Mouse (Mus musculus) MEL (cell line): ENCODE results near the gene Mbnl1. TPM values are rescaled to one million over a fixed set of nuclear protein-coding genes. Genes with fewer than 3 reads are reported as not detected.

ENCODE experiments used
- DNase-seq: peaks from one replicate; pipeline ENCODE4 v3.0.0; 2011; ENCODE audit warnings: low read depth, low spot score
- H3K27ac ChIP-seq: 2 replicates; pipeline ENCODE4 v1.5.1; 2012; ENCODE audit warnings: low read depth, mild to moderate bottlenecking, control low read depth, low read length, moderate library complexity; ENCODE audit not compliant: control insufficient read depth
- H3K27me3 ChIP-seq, 2 experiments: fragments of 150-350 bp in 1 of 2; sonication (generic) in 1 of 2; 2 replicates each; pipeline ENCODE4 v1.6.1; 2012; ENCODE audit warnings: low read length in 2 of 2, mild to moderate bottlenecking in 2 of 2, improper control_type of control experiment in 1 of 2, moderate library complexity in 1 of 2; ENCODE audit not compliant: insufficient read depth in 2 of 2, control insufficient read depth in 1 of 2
- H3K36me3 ChIP-seq, 2 experiments: 2 replicates each; pipeline ENCODE4 v1.6.1; 2012 to 2014; ENCODE audit warnings: low read length in 2 of 2, improper control_type of control experiment in 1 of 2, inconsistent platforms in 1 of 2, mild to moderate bottlenecking in 1 of 2; ENCODE audit not compliant: insufficient read depth in 2 of 2, control insufficient read depth in 1 of 2
- H3K4me1 ChIP-seq, 2 experiments: fragments of 150-350 bp in 1 of 2; sonication (generic) in 1 of 2; 2 replicates each; pipeline ENCODE4 v1.6.1; 2012; ENCODE audit warnings: low read length in 2 of 2, improper control_type of control experiment in 1 of 2, mild to moderate bottlenecking in 1 of 2; ENCODE audit not compliant: insufficient read depth in 2 of 2, control insufficient read depth in 1 of 2
- H3K4me3 ChIP-seq, 2 experiments: fragments of 150-350 bp in 1 of 2; sonication (generic) in 1 of 2; 2 replicates each; pipeline ENCODE4 v1.5.1; 2012; ENCODE audit warnings: low read depth in 2 of 2, low read length in 2 of 2, mild to moderate bottlenecking in 2 of 2, moderate library complexity in 2 of 2, control low read depth in 1 of 2, improper control_type of control experiment in 1 of 2; ENCODE audit not compliant: control insufficient read depth in 1 of 2, insufficient read depth in 1 of 2
- H3K79me2 ChIP-seq: 2 replicates; pipeline ENCODE4 v1.6.1; 2012; ENCODE audit warnings: mild to moderate bottlenecking, low read length, moderate library complexity; ENCODE audit not compliant: control insufficient read depth, poor library complexity, insufficient read depth
- H3K9ac ChIP-seq: 2 replicates; pipeline ENCODE4 v1.6.1; 2012; ENCODE audit warnings: low read depth, mild to moderate bottlenecking, control low read depth, low read length, moderate library complexity; ENCODE audit not compliant: control insufficient read depth, poor library complexity, severe bottlenecking
- H3K9me3 ChIP-seq: fragments of 150-350 bp; sonication (generic); replicated peaks from 2 replicates; pipeline ENCODE4 v1.6.1; 2012; ENCODE audit warnings: mild to moderate bottlenecking, low read length, improper control_type of control experiment, moderate library complexity; ENCODE audit not compliant: insufficient read depth
- BHLHE40 ChIP-seq: IDR thresholded peaks from 2 replicates; pipeline ENCODE4 v1.6.1; 2012; ENCODE audit warnings: low read depth, mild to moderate bottlenecking, inconsistent platforms, low read length, improper control_type of control experiment, borderline replicate concordance
- CHD1 ChIP-seq: IDR thresholded peaks from 2 replicates; pipeline ENCODE4 v1.6.1; 2012; ENCODE audit warnings: low read depth, mild to moderate bottlenecking, inconsistent platforms, low read length, improper control_type of control experiment
- CHD2 ChIP-seq: IDR thresholded peaks from 2 replicates; pipeline ENCODE4 v1.6.1; 2011; ENCODE audit warnings: low read length, improper control_type of control experiment
- CTCF ChIP-seq, 3 experiments: IDR thresholded peaks in 2 of 3; conservative IDR thresholded peaks in 1 of 3; 2 replicates each; pipeline ENCODE4 v1.5.1; 2011 to 2012; ENCODE audit warnings: low read length in 3 of 3, low read depth in 2 of 3, mild to moderate bottlenecking in 2 of 3, improper control_type of control experiment in 1 of 3, inconsistent platforms in 1 of 3, mixed read lengths in 1 of 3, moderate library complexity in 1 of 3; ENCODE audit not compliant: control insufficient read depth in 1 of 3, insufficient read depth in 1 of 3, poor library complexity in 1 of 3, severe bottlenecking in 1 of 3
- ELF1 ChIP-seq: IDR thresholded peaks from 2 replicates; pipeline ENCODE4 v1.6.1; 2014; ENCODE audit warnings: low read depth, mild to moderate bottlenecking, inconsistent platforms, low read length, improper control_type of control experiment, moderate library complexity
- EP300 ChIP-seq, 2 experiments: IDR thresholded peaks; 2 replicates each; pipeline ENCODE4 v1.6.1; 2011; ENCODE audit warnings: improper control_type of control experiment in 2 of 2, low read length in 2 of 2, low read depth in 1 of 2, mild to moderate bottlenecking in 1 of 2
- ETS1 ChIP-seq: IDR thresholded peaks from 2 replicates; pipeline ENCODE4 v1.6.1; 2012; ENCODE audit warnings: low read depth, mild to moderate bottlenecking, inconsistent platforms, low read length, improper control_type of control experiment, moderate library complexity
- GABPA ChIP-seq: IDR thresholded peaks from 2 replicates; pipeline ENCODE4 v1.6.1; 2012; ENCODE audit warnings: low read depth, mild to moderate bottlenecking, inconsistent platforms, low read length, improper control_type of control experiment, moderate library complexity
- GATA1 ChIP-seq: IDR thresholded peaks from 2 replicates; pipeline ENCODE4 v1.6.1; 2011; ENCODE audit warnings: low read depth, low read length, improper control_type of control experiment
- HCFC1 ChIP-seq: IDR thresholded peaks from 2 replicates; pipeline ENCODE4 v1.6.1; 2012; ENCODE audit warnings: low read depth, mild to moderate bottlenecking, inconsistent platforms, low read length, improper control_type of control experiment, moderate library complexity
- JUND ChIP-seq: IDR thresholded peaks from 2 replicates; pipeline ENCODE4 v1.6.1; 2011; ENCODE audit warnings: low read depth, mild to moderate bottlenecking, improper control_type of control experiment, low read length
- KAT2A ChIP-seq: conservative IDR thresholded peaks from 2 replicates; pipeline ENCODE4 v1.6.1; 2012; ENCODE audit warnings: low read depth, low read length, improper control_type of control experiment, inconsistent platforms
- MAFK ChIP-seq: IDR thresholded peaks from 2 replicates; pipeline ENCODE4 v1.6.1; 2011; ENCODE audit warnings: low read depth, mild to moderate bottlenecking, low read length, improper control_type of control experiment, borderline replicate concordance
- MAZ ChIP-seq: IDR thresholded peaks from 2 replicates; pipeline ENCODE4 v1.6.1; 2012; ENCODE audit warnings: low read depth, mild to moderate bottlenecking, inconsistent platforms, low read length, improper control_type of control experiment
- MEF2A ChIP-seq: IDR thresholded peaks from 2 replicates; pipeline ENCODE4 v1.6.1; 2014; ENCODE audit warnings: low read depth, mild to moderate bottlenecking, inconsistent platforms, low read length, improper control_type of control experiment; ENCODE audit not compliant: poor library complexity, insufficient replicate concordance, severe bottlenecking; ENCODE audit errors: extremely low read depth
- MXI1 ChIP-seq: IDR thresholded peaks from 2 replicates; pipeline ENCODE4 v1.6.1; 2011; ENCODE audit warnings: mild to moderate bottlenecking, low read depth, low read length, improper control_type of control experiment
- MYB ChIP-seq: IDR thresholded peaks from 2 replicates; pipeline ENCODE4 v1.6.1; 2011; ENCODE audit warnings: mild to moderate bottlenecking, low read depth, low read length, improper control_type of control experiment
- MYC ChIP-seq: IDR thresholded peaks from 2 replicates; pipeline ENCODE4 v1.6.1; 2011; ENCODE audit warnings: low read depth, mild to moderate bottlenecking, low read length, improper control_type of control experiment, moderate library complexity
- NELFE ChIP-seq: IDR thresholded peaks from 2 replicates; pipeline ENCODE4 v1.6.1; 2011; ENCODE audit warnings: low read depth, low read length, improper control_type of control experiment
- NRF1 ChIP-seq: IDR thresholded peaks from 2 replicates; pipeline ENCODE4 v1.6.1; 2014; ENCODE audit warnings: low read depth, mild to moderate bottlenecking, inconsistent platforms, low read length, improper control_type of control experiment, moderate library complexity; ENCODE audit not compliant: poor library complexity, insufficient read depth, severe bottlenecking
- POLR2A ChIP-seq, 2 experiments: IDR thresholded peaks; 2 replicates each; pipeline ENCODE4 v1.6.1; 2011 to 2012; ENCODE audit warnings: low read length in 2 of 2, mild to moderate bottlenecking in 2 of 2, control low read depth in 1 of 2, improper control_type of control experiment in 1 of 2, low read depth in 1 of 2, moderate library complexity in 1 of 2; ENCODE audit not compliant: control insufficient read depth in 1 of 2, insufficient read depth in 1 of 2, poor library complexity in 1 of 2
- POLR2AphosphoS2 ChIP-seq: IDR thresholded peaks from 2 replicates; pipeline ENCODE4 v1.6.1; 2011; ENCODE audit warnings: low read length, improper control_type of control experiment
- POLR2AphosphoS5 ChIP-seq: IDR thresholded peaks from 2 replicates; pipeline ENCODE4 v1.6.1; 2012; ENCODE audit warnings: low read depth, borderline replicate concordance, mild to moderate bottlenecking, inconsistent platforms, low read length, moderate library complexity, mixed read lengths
- RAD21 ChIP-seq: IDR thresholded peaks from 2 replicates; pipeline ENCODE4 v1.6.1; 2011; ENCODE audit warnings: mild to moderate bottlenecking, low read depth, low read length, improper control_type of control experiment
- RCOR1 ChIP-seq: IDR thresholded peaks from 2 replicates; pipeline ENCODE4 v1.6.1; 2012; ENCODE audit warnings: low read depth, mild to moderate bottlenecking, inconsistent platforms, low read length, improper control_type of control experiment
- SIN3A ChIP-seq: IDR thresholded peaks from 2 replicates; pipeline ENCODE4 v1.6.1; 2012; ENCODE audit warnings: low read length, improper control_type of control experiment, inconsistent platforms
- SMC3 ChIP-seq: IDR thresholded peaks from 2 replicates; pipeline ENCODE4 v1.6.1; 2011; ENCODE audit warnings: low read depth, low read length, improper control_type of control experiment
- TAL1 ChIP-seq: IDR thresholded peaks from 2 replicates; pipeline ENCODE4 v1.6.1; 2012; ENCODE audit warnings: mild to moderate bottlenecking, inconsistent platforms, low read length, moderate library complexity, mixed read lengths
- TBP ChIP-seq: IDR thresholded peaks from 2 replicates; pipeline ENCODE4 v1.8.0; 2011; ENCODE audit warnings: low read depth, low read length, improper control_type of control experiment
- TCF12 ChIP-seq: IDR thresholded peaks from 2 replicates; pipeline ENCODE4 v1.6.1; 2014; ENCODE audit warnings: low read depth, mild to moderate bottlenecking, inconsistent platforms, low read length, improper control_type of control experiment, moderate library complexity
- USF1 ChIP-seq: IDR thresholded peaks from 2 replicates; pipeline ENCODE4 v1.6.1; 2014; ENCODE audit warnings: low read depth, mild to moderate bottlenecking, inconsistent platforms, low read length, improper control_type of control experiment, moderate library complexity
- USF2 ChIP-seq, 2 experiments: IDR thresholded peaks; 2 replicates each; pipeline ENCODE4 v1.6.1; 2011 to 2012; ENCODE audit warnings: improper control_type of control experiment in 2 of 2, low read length in 2 of 2, borderline replicate concordance in 1 of 2, inconsistent platforms in 1 of 2, low read depth in 1 of 2, mild to moderate bottlenecking in 1 of 2; ENCODE audit not compliant: insufficient read depth in 1 of 2
- ZC3H11A ChIP-seq: IDR thresholded peaks from 2 replicates; pipeline ENCODE4 v1.6.1; 2012; ENCODE audit warnings: low read depth, mild to moderate bottlenecking, inconsistent platforms, low read length, improper control_type of control experiment
- ZKSCAN1 ChIP-seq: IDR thresholded peaks from 2 replicates; pipeline ENCODE4 v1.6.1; 2012; ENCODE audit warnings: low read depth, mild to moderate bottlenecking, inconsistent platforms, low read length, improper control_type of control experiment, moderate library complexity
- ZMIZ1 ChIP-seq: IDR thresholded peaks from 2 replicates; pipeline ENCODE4 v1.6.1; 2012; ENCODE audit warnings: low read depth, mild to moderate bottlenecking, inconsistent platforms, low read length, improper control_type of control experiment, moderate library complexity
- ZNF384 ChIP-seq: IDR thresholded peaks from 2 replicates; pipeline ENCODE4 v1.6.1; 2012; ENCODE audit warnings: low read depth, mild to moderate bottlenecking, inconsistent platforms, low read length, improper control_type of control experiment
- polyA plus RNA-seq, 2 experiments: library from polyadenylated mRNA; stranded (reverse) in 1 of 2; unstranded in 1 of 2; fragments of >175 nt in 1 of 2; fragments of >200 nt in 1 of 2; gene quantifications; 2 replicates each; pipeline versions ENCODE4 v1.2.1 to v1.2.4; 2012; ENCODE audit warnings: low replicate concordance in 2 of 2, low read depth in 1 of 2; ENCODE audit not compliant: insufficient read length in 2 of 2, insufficient read depth in 1 of 2, missing spikeins in 1 of 2
- total RNA-seq: library from RNA; depleted of rRNA; stranded (reverse); fragments of 300-350 nt; gene quantifications from 2 replicates; pipeline ENCODE4 v1.2.3, GENCODE M21; 2012

Mbnl1 gene
- total and polyA plus RNA-seq, 3 experiments: 250 to 371 (median 341) TPM

- peak; percentile 85 for DNase-seq
- Histone ChIP-seq H3K27ac (peak overlapping the region; percentile 100), H3K4me1 (peaks cover 8 to 10% of the 10 kb centered on the region in 2 experiments), H3K27me3 (no peaks in the 10 kb centered on the region), H3K9me3 (no peaks in the 10 kb centered on the region), H3K79me2 (peaks cover 23% of the 10 kb centered on the region), H3K9ac (peak overlapping the region; percentile 78), H3K36me3 (peaks cover 0 to 27% of the 10 kb centered on the region in 2 experiments; a peak in 2 of 4 replicates), H3K4me3 (peak overlapping the region; percentile 42 to 63)
- no peak; the same call in 1 of the 2 replicates for TF ChIP-seq MYB
- no peak for TF ChIP-seq NRF1
- no peak for TF ChIP-seq MAFK
- TF ChIP-seq POLR2A (IDR thresholded peaks at IDR 0.05; ENCODE audit: control insufficient read depth in 1 of 2, insufficient read depth in 1 of 2, low read depth in 1 of 2, low read length in 2 of 2, poor library complexity in 1 of 2): no peak
- TF ChIP-seq POLR2AphosphoS2: no peak
- no peak for TF ChIP-seq RAD21
- no peak for TF ChIP-seq BHLHE40
- TF ChIP-seq CHD1: no peak
- TF ChIP-seq MEF2A: no peak
- no peak for TF ChIP-seq HCFC1
- TF ChIP-seq TCF12: peak; percentile 73
- TF ChIP-seq POLR2AphosphoS5: no peak
- TF ChIP-seq CTCF (IDR thresholded peaks at IDR 0.05 in 2 of 3, conservative IDR thresholded peaks at IDR 0.05 in 1 of 3; ENCODE audit: control insufficient read depth in 1 of 3, insufficient read depth in 1 of 3, low read depth in 2 of 3, low read length in 3 of 3, poor library complexity in 1 of 3, severe bottlenecking in 1 of 3): no peak
- peak; percentile 78 for TF ChIP-seq GATA1
- TF ChIP-seq MYC: no peak
- peak; percentile 58; the same call in 1 of the 2 replicates for TF ChIP-seq ZNF384
- TF ChIP-seq KAT2A: no peak
- no peak for TF ChIP-seq MAZ
- no peak for TF ChIP-seq USF1
- TF ChIP-seq SMC3: no peak
- no peak for TF ChIP-seq ZKSCAN1
- peak; percentile 93 for TF ChIP-seq TAL1
- TF ChIP-seq RCOR1: no peak; the same call in 1 of the 2 replicates
- no peak for TF ChIP-seq ZC3H11A
- no peak for TF ChIP-seq SIN3A
- TF ChIP-seq CHD2: no peak
- TF ChIP-seq USF2 (IDR thresholded peaks at IDR 0.05; ENCODE audit: borderline replicate concordance in 1 of 2, insufficient read depth in 1 of 2, low read depth in 1 of 2, low read length in 2 of 2): no peak
- peak; percentile 68 for TF ChIP-seq ETS1
- TF ChIP-seq JUND: no peak
- no peak for TF ChIP-seq MXI1
- peak in 1 of 2 experiments; percentile 80; a peak in 3 of 4 replicates for TF ChIP-seq EP300 (IDR thresholded peaks at IDR 0.05; ENCODE audit: low read depth in 1 of 2, low read length in 2 of 2)
- no peak for TF ChIP-seq GABPA
- TF ChIP-seq ZMIZ1: no peak
- 0 out of 2 replicates have a peak, but pooled peaks have one; percentile 17 for TF ChIP-seq TBP
- no peak for TF ChIP-seq NELFE
- no peak for TF ChIP-seq ELF1
Measured at GRCm38 (mm10) chr3:60472011-60472680, 484 bp upstream of the Mbnl1 start.
